Mouse (Mus musculus) C2C12 (cell line): Measurements from ENCODE around the gene Pgp. TPM values are rescaled to one million over a fixed set of nuclear protein-coding genes. Genes with fewer than 3 reads are reported as not detected.
A peak's percentile ranks its signal among the peaks of the same experiment; 100 is the strongest.

Experiments used
- H3K27me3 ChIP-seq: one replicate; pipeline ENCODE4 v1.6.1; 2011; ENCODE audit not compliant: control insufficient read depth, insufficient read depth, insufficient read length
- H3K36me3 ChIP-seq: one replicate; pipeline ENCODE4 v1.6.1; 2011; ENCODE audit not compliant: control insufficient read depth, insufficient read depth
- H3K4me3 ChIP-seq: one replicate; pipeline ENCODE4 v1.5.1; 2011; ENCODE audit warnings: mild to moderate bottlenecking, control low read depth; ENCODE audit not compliant: poor library complexity, insufficient read depth, severe bottlenecking
- H3K79me2 ChIP-seq: one replicate; pipeline ENCODE4 v1.6.1; 2011; ENCODE audit not compliant: control insufficient read depth, insufficient read depth
- H3K79me3 ChIP-seq: one replicate; pipeline ENCODE4 v1.6.1; 2011; ENCODE audit warnings: low read depth, control low read depth
- H3ac ChIP-seq: one replicate; pipeline ENCODE3; 2011; ENCODE audit warnings: low read depth; ENCODE audit not compliant: control insufficient read depth, insufficient read length
- CEBPB ChIP-seq: IDR thresholded peaks from one replicate; pipeline ENCODE4 v1.6.1; 2011; ENCODE audit warnings: low read depth, mild to moderate bottlenecking, control low read depth, moderate library complexity
- CTCF ChIP-seq: IDR thresholded peaks from one replicate; pipeline ENCODE4 v1.5.1; 2011; ENCODE audit not compliant: control insufficient read depth, insufficient read depth, insufficient read length
- FOSL1 ChIP-seq: IDR thresholded peaks from one replicate; pipeline ENCODE4 v1.8.0; 2011; ENCODE audit warnings: mild to moderate bottlenecking, low read length; ENCODE audit not compliant: poor library complexity, insufficient read depth, severe bottlenecking
- MAX ChIP-seq: IDR thresholded peaks from one replicate; pipeline ENCODE4 v1.6.1; 2011; ENCODE audit warnings: mild to moderate bottlenecking, control low read depth
- MYOD1 ChIP-seq: IDR thresholded peaks from one replicate; pipeline ENCODE4 v1.6.1; 2011; ENCODE audit warnings: low read depth; ENCODE audit not compliant: control insufficient read depth, insufficient read length
- MYOG ChIP-seq: IDR thresholded peaks from one replicate; pipeline ENCODE4 v1.6.1; 2011; ENCODE audit not compliant: control insufficient read depth, insufficient read length; ENCODE audit errors: extremely low read depth
- USF1 ChIP-seq: IDR thresholded peaks from one replicate; pipeline ENCODE4 v1.6.1; 2011; ENCODE audit warnings: low read depth, mild to moderate bottlenecking, control low read depth, moderate library complexity
- polyA plus RNA-seq: library from polyadenylated mRNA; unstranded; fragments of >200 nt; fragmentation: generic; extraction: Trizol; gene quantifications from one replicate; pipeline ENCODE4 v1.2.1, GENCODE M21; 2012; ENCODE audit warnings: missing spikeins

Gene Pgp
- polyA plus RNA-seq, 1 experiment: 56.7 TPM

- no peak overlapping the region for H3ac ChIP-seq
- H3K27me3 ChIP-seq: peaks cover 36% of the 10 kb centered on the region
- H3K79me3 ChIP-seq: no peaks in the 10 kb centered on the region
- H3K4me3 ChIP-seq: no peak overlapping the region
- TF ChIP-seq MAX (no peak), FOSL1 (no peak), CEBPB (no peak), CTCF (peak; percentile 49)
- H3K36me3 ChIP-seq: no peaks in the 10 kb centered on the region
- H3K79me2 ChIP-seq: no peaks in the 10 kb centered on the region
Measured at GRCm38 (mm10) chr17:24494627-24495335, 24.6 kb downstream of the Pgp start.

- Histone ChIP-seq H3ac (no peak overlapping the region), H3K79me2 (no peaks in the 10 kb centered on the region), H3K27me3 (peaks cover 39% of the 10 kb centered on the region), H3K36me3 (no peaks in the 10 kb centered on the region), H3K79me3 (no peaks in the 10 kb centered on the region), H3K4me3 (no peak overlapping the region)
- TF ChIP-seq FOSL1 (no peak), USF1 (no peak), MYOG (no peak), MAX (no peak), MYOD1 (no peak), CTCF (no peak), CEBPB (no peak)
Measured at GRCm38 (mm10) chr17:24495443-24495842, 25.3 kb downstream of the Pgp start.

GRCm38 (mm10) chr17:24496026-24496425 lies 25.8 kb downstream of the Pgp start:
- H3K79me3 ChIP-seq: no peaks in the 10 kb centered on the region
- no peaks in the 10 kb centered on the region for H3K36me3 ChIP-seq
- TF ChIP-seq CEBPB (no peak), USF1 (no peak)
- peaks cover 44% of the 10 kb centered on the region for H3K27me3 ChIP-seq
- H3K4me3 ChIP-seq: no peak overlapping the region
- no peak overlapping the region for H3ac ChIP-seq
- H3K79me2 ChIP-seq: no peaks in the 10 kb centered on the region

- no peaks in the 10 kb centered on the region for H3K36me3 ChIP-seq
- TF ChIP-seq USF1 (no peak), MYOG (no peak), CTCF (no peak), CEBPB (no peak), MYOD1 (no peak), MAX (no peak), FOSL1 (no peak)
- no peaks in the 10 kb centered on the region for H3K79me3 ChIP-seq
Measured at GRCm38 (mm10) chr17:24502208-24502607, 32.0 kb downstream of the Pgp start.

GRCm38 (mm10) chr17:24504085-24504484 lies 33.9 kb downstream of the Pgp start:
- Histone ChIP-seq H3K4me3 (no peak overlapping the region), H3K36me3 (peaks cover 12% of the 10 kb centered on the region), H3ac (no peak overlapping the region), H3K79me3 (no peaks in the 10 kb centered on the region), H3K27me3 (peaks cover 21% of the 10 kb centered on the region), H3K79me2 (no peaks in the 10 kb centered on the region)
- TF ChIP-seq FOSL1 (no peak), MYOG (no peak), MYOD1 (no peak), MAX (no peak), CTCF (no peak), CEBPB (no peak), USF1 (no peak)

More at GRCm38 (mm10) chr17:24502208-24502607, 32.0 kb downstream of the Pgp start:
- H3K27me3 ChIP-seq: peaks cover 37% of the 10 kb centered on the region
- H3K79me2 ChIP-seq: no peaks in the 10 kb centered on the region
- no peak overlapping the region for H3ac ChIP-seq
- no peak overlapping the region for H3K4me3 ChIP-seq

- H3K79me2 ChIP-seq: no peaks in the 10 kb centered on the region
- peaks cover 24% of the 10 kb centered on the region for H3K36me3 ChIP-seq
- no peak overlapping the region for H3K4me3 ChIP-seq
- TF ChIP-seq CEBPB (no peak), MAX (no peak), USF1 (no peak), CTCF (no peak), MYOD1 (no peak), FOSL1 (no peak), MYOG (no peak)
- no peaks in the 10 kb centered on the region for H3K79me3 ChIP-seq
- H3ac ChIP-seq: no peak overlapping the region
- H3K27me3 ChIP-seq: peaks cover 8% of the 10 kb centered on the region
Measured at GRCm38 (mm10) chr17:24505286-24505955, 35.2 kb downstream of the Pgp start.
